Mouse (Mus musculus) hindbrain, embryonic 12.5 days (tissue): ENCODE results near the gene Gm26602. TPM values are rescaled to one million over a fixed set of nuclear protein-coding genes. Genes with fewer than 3 reads are reported as not detected.

Experiments
- ATAC-seq: fragments of 200-750 bp; cut with Nextera tagmentation; 2 replicates; pipeline ENCODE4 v1.8.0; 2017; ENCODE audit warnings: moderate TSS enrichment; ENCODE audit not compliant: low FRiP score
- H3K27ac ChIP-seq: fragments of 300-500 bp; sonication (generic); 2 replicates; pipeline ENCODE4 v1.5.1; 2016; ENCODE audit warnings: mild to moderate bottlenecking
- H3K27me3 ChIP-seq: fragments of 300-500 bp; sonication (generic); 2 replicates; pipeline ENCODE4 v1.6.1; 2016; ENCODE audit warnings: mild to moderate bottlenecking
- H3K36me3 ChIP-seq: fragments of 300-500 bp; sonication (generic); 2 replicates; pipeline ENCODE4 v1.6.1; 2016; ENCODE audit warnings: mild to moderate bottlenecking
- H3K4me1 ChIP-seq: fragments of 300-500 bp; sonication (generic); 2 replicates; pipeline ENCODE4 v1.6.1; 2016
- H3K4me2 ChIP-seq: fragments of 300-500 bp; sonication (generic); replicated peaks from 2 replicates; pipeline ENCODE4 v1.6.1; 2016; ENCODE audit warnings: mild to moderate bottlenecking
- H3K4me3 ChIP-seq: fragments of 300-500 bp; sonication (generic); 2 replicates; pipeline ENCODE4 v1.5.1; 2016; ENCODE audit warnings: mild to moderate bottlenecking
- H3K9ac ChIP-seq: fragments of 300-500 bp; sonication (generic); 2 replicates; pipeline ENCODE4 v1.6.1; 2016; ENCODE audit warnings: mild to moderate bottlenecking, moderate library complexity
- H3K9me3 ChIP-seq: fragments of 300-500 bp; sonication (generic); replicated peaks from 2 replicates; pipeline ENCODE4 v1.6.1; 2016; ENCODE audit warnings: mild to moderate bottlenecking
- WGBS: fragments of 180-500 bp; shearing (Covaris S2); methylation state at CpG from one replicate; pipeline ENCODE4 v1.1.7; 2016; 5-methylcytosine and 5-hydroxymethylcytosine counted together
- polyA plus RNA-seq: library from polyadenylated mRNA; unstranded; fragments of >200 nt; fragmentation: Nextera tagmentation; extraction: Ambion mirVana; gene quantifications from 2 replicates; pipeline ENCODE4 v1.2.1, GENCODE M21; 2016

Gene Gm26602
- polyA plus RNA-seq, 1 experiment from 2014 or later = 25.5 TPM

DNA sequence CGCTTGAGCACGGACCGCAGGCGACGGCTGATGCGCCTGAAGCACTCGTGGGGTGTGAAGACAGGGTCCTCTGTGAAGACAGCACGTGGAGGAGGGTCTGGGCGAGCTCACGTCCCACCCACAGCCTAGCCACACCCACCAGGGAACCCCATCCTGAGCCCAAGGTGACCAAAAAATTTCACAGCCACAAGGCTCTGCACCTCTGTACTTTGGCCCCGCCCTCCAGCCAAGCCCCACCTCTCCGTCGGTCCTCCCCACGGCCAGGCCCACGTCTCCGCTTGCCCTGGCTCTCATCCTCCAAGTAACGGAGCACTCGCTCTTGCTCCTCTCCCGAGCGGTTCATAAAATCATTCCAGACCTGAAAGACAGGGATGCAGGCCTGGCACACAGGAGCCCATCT lies 1.8 kb downstream of the Gm26602 start:
- H3K4me2 ChIP-seq = no peak overlapping the region
- no peak overlapping the region for H3K4me3 ChIP-seq
- H3K27me3 ChIP-seq = peaks cover 4% of the 10 kb centered on the region
- no peaks in the 10 kb centered on the region for H3K9me3 ChIP-seq
- H3K36me3 ChIP-seq = peaks cover 27% of the 10 kb centered on the region
- 69% methylated on average over 20 of the region's 20 CpGs for WGBS
- no peak overlapping the region for H3K27ac ChIP-seq
- H3K4me1 ChIP-seq = peaks cover 37% of the 10 kb centered on the region
- no peak overlapping the region for H3K9ac ChIP-seq
- ATAC-seq = no peak

DNA sequence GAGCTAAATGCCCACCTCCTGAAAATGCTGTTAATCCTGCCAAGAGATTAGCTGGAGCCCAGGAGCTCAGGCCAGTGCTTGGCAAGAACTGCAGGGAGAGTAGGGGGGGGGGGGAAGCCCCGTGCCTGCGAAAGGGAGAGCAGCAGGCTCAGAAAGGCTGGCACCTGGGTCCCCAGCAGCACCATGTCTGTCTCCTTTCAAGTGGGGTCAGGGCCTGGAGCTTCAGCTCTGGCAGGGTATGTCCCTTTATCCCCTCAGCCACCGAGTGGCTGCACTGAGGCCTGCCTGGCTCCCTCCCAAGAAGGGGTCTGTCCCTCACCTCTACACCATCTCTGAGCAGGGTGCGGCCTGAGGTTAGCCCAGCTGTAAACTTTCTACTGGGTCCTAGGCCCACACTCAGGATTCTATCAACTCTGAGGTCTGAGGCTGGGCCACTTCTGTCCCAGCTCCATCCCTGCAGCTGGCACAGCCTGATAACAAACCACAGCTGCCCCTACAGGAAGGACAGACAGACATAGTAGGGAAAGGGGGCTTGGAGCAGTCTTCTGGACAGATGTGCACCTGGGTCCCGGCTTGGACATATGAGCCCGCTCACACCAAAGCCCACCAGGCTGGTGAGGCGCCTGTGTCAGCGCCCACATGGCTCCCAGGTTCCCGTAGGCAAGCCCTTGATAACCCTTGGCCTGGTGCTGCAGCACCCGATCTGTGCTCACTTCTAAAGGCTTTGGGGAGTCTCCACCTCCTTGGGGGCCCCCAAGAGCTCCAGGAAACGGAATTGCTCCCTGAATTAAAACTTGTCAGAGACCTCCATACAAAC lies 3.7 kb downstream of the Gm26602 start:
- 69% methylated on average over 11 of the region's 11 CpGs for WGBS
- H3K4me2 ChIP-seq = peak overlapping the region; percentile 98; the same call in 1 of the 2 replicates

DNA sequence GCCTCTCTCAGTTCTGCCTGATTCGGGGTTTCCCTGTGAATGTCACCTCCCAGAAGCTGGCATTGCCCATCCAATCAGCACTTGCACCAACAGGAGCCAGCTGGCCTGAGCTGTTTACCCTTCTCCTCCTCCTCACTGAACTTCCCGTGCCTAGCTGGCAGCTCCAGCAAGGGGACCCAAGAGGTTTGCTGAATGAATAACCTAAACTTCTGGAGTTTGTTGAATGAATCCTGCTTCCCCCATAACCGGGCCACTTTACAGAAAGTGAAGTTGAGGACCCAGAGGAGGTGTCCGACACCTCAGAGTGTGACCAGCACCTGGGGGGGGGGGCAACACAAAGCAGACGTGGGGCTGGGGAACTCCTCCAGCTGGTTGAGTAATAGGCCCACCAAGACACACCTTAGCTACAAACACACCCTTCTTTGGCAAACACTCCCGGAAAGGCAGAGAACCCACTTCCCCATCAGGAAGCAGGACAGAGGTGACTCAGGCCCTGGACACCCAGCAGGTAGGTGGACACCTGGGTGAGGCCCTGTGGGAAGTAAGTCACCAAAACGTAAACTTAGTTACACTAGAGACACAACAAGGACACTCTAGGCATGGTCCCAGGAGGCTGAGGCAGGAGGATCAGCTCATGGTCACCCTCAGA lies 4.4 kb downstream of the Gm26602 start:
- Histone ChIP-seq H3K4me1 (peaks cover 47% of the 10 kb centered on the region), H3K9me3 (no peaks in the 10 kb centered on the region; the same call in 1 of the 2 replicates), H3K9ac (peak overlapping the region; percentile 45; the same call in 1 of the 2 replicates), H3K4me2 (peak overlapping the region; percentile 98), H3K27me3 (peaks cover 30% of the 10 kb centered on the region), H3K27ac (no peak overlapping the region), H3K4me3 (no peak overlapping the region), H3K36me3 (peaks cover 27% of the 10 kb centered on the region)
- WGBS = 82% methylated on average over 7 of the region's 7 CpGs
- ATAC-seq = no peak

More for the DNA sequence above, 3.7 kb downstream of the Gm26602 start:
- ATAC-seq = no peak
- Histone ChIP-seq H3K9me3 (no peaks in the 10 kb centered on the region; the same call in 1 of the 2 replicates), H3K27me3 (peaks cover 23% of the 10 kb centered on the region), H3K9ac (peak overlapping the region; percentile 45; the same call in 1 of the 2 replicates), H3K27ac (no peak overlapping the region), H3K4me3 (no peak overlapping the region), H3K4me1 (peaks cover 43% of the 10 kb centered on the region), H3K36me3 (peaks cover 27% of the 10 kb centered on the region)

DNA sequence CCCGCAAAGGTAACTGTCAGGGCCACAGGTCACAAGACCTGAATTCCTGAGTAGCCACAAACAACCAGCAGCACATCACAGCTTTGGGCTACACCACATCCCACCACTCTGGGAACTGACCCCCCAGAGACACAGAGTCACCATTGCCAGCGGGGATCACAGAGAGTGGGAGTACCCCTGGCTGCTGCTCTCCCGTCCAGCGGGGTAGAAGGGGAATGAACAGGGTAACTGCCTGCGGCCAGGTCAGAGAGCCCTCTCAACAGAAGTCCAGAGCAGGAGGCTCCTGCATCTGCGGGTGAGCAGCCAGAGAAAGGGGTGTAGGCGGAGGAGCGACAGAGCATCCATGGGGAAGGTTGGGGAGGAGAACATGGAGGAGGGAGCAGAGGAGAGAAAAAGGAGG lies 5.4 kb downstream of the Gm26602 start:
- Histone ChIP-seq H3K4me1 (peaks cover 57% of the 10 kb centered on the region), H3K4me2 (peak overlapping the region; percentile 98), H3K27me3 (peaks cover 40% of the 10 kb centered on the region), H3K9ac (peak overlapping the region; percentile 97), H3K9me3 (no peaks in the 10 kb centered on the region; the same call in 1 of the 2 replicates), H3K36me3 (peaks cover 19% of the 10 kb centered on the region), H3K4me3 (peak overlapping the region; percentile 75), H3K27ac (peak overlapping the region; percentile 79; the same call in 1 of the 2 replicates)
- 14% methylated on average over 7 of the region's 8 CpGs for WGBS
- no peak for ATAC-seq

DNA sequence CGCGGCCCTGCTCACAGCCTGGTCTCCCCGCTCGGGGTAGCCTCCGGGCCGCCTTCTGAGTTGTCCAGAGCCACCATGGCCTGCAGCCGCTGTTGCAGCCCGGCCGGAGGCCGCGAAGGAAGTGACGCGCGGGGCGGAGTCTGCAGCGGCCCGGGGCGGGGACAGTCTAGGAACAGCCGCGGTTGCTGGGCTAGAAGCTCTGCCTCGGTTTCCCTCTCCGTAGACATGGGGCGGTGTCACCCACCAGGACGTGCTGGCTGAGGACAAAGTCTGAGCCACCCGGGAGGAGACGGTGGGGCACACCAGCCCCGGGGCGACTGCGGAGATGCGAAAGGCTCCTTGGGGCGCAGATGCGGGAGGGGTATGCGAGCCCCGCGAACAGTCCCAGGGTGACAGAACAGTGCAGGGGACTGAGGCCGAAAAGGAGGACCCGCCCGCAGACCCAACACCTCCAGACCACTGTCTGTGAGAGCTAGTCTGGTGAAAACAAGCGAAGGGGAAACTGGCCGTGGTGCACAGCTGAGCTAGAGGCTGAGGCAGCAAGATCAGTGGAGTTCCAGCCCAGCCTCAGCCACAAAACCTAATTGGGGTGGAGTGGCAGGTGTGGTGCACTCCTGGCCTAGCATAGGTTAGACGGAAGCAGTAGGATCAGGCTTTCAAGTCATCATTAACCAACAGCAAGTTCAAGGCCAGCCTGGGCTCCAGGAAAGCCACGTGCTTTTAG lies 6.3 kb downstream of the Gm26602 start, which contains the start of gene Kiss1r:
TSS of gene Kiss1r (plus strand) at position 164 of the 724 bp plus-strand sequence.
- ATAC-seq = peak; percentile 83
- peaks cover 64% of the 10 kb centered on the region for H3K4me1 ChIP-seq
- H3K4me2 ChIP-seq = peak within 1 kb of the TSS; percentile 98
- peak within 1 kb of the TSS; percentile 97 for H3K9ac ChIP-seq
- peaks cover 49% of the 10 kb centered on the region for H3K27me3 ChIP-seq
- peaks cover 12% of the 10 kb centered on the region for H3K36me3 ChIP-seq
- peak within 1 kb of the TSS; percentile 75 for H3K4me3 ChIP-seq
- H3K9me3 ChIP-seq = no peaks in the 10 kb centered on the region; the same call in 1 of the 2 replicates
- 2% methylated on average over 42 of the region's 42 CpGs for WGBS
- peak within 1 kb of the TSS; percentile 79 for H3K27ac ChIP-seq

DNA sequence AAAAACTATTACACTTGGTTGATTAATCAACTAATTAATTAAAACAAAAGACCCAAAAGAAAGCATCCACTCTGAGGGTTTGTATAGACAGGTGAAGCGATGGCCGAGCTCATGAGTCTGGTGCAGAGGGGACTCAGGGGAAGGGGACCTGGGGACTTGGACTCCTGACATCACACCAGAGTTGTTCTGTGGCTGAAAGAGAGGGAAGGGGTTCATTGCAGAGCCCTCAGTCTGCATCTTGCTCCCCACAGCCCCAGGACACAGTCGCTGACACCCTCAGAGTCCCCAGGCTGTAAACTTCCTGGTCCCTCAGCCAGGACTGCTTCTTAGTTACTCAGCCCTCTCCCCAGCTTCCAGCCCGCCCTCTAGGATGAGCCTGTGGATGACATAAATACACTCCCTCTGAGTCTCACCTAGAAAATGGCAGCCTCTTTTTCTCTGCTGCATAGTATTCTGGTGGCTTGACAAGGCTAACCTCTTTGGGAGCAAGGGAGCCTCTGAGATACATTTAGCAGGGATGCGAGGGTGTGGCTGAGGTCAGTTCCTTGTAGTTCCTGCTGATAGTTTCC lies 7.0 kb downstream of the Gm26602 start:
- peak overlapping the region; percentile 97; the same call in 1 of the 2 replicates for H3K9ac ChIP-seq
- H3K4me1 ChIP-seq = peaks cover 64% of the 10 kb centered on the region
- no peak for ATAC-seq
- H3K36me3 ChIP-seq = peaks cover 5% of the 10 kb centered on the region; the same call in 1 of the 2 replicates
- H3K4me2 ChIP-seq = peak overlapping the region; percentile 98
- no peak overlapping the region for H3K27ac ChIP-seq
- 69% methylated on average over 5 of the region's 5 CpGs for WGBS
- peaks cover 56% of the 10 kb centered on the region for H3K27me3 ChIP-seq
- H3K4me3 ChIP-seq = peak overlapping the region; percentile 75
- no peaks in the 10 kb centered on the region; the same call in 1 of the 2 replicates for H3K9me3 ChIP-seq

DNA sequence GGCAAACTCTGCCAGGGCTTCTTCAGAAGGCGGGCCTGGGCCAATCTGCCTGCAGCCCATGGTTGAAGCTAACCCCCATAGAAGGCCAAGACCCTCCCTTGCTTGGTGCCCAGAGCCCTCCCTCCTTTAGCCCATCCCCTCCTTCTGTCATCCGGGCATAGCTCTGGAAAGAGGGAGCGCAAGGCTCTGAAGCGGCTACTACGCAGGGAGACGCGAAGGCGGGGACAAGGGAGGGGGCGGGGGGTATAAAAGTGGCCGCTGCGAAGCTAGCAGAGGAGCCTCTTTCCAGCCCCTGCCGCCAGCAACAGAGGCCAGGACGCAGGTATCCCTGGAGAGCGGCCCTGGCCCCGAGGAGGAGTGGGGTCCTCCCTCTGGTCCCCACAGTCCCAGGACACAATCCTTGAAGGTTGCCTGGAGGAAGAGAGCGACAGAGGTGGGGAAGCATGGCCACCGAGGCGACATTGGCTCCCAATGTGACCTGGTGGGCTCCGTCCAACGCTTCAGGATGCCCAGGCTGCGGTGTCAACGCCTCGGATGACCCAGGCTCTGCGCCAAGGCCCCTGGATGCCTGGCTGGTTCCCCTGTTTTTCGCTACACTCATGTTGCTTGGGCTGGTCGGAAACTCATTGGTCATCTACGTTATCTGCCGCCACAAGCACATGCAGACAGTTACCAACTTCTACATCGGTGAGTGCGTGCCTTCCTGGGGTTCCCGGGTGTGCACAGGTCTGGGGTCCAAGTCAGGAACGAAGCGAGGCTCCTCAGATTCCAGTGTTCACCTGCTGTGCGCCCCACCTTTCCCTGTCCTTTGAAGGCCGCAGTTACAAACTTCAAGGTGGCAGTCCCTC lies 7.8 kb downstream of the Gm26602 start:
- Histone ChIP-seq H3K4me3 (peak overlapping the region; percentile 7; the same call in 1 of the 2 replicates), H3K4me2 (peak overlapping the region; percentile 16; the same call in 1 of the 2 replicates), H3K4me1 (peaks cover 64% of the 10 kb centered on the region), H3K27me3 (peaks cover 64% of the 10 kb centered on the region), H3K27ac (no peak overlapping the region), H3K36me3 (no peaks in the 10 kb centered on the region), H3K9ac (0 out of 2 replicates have a peak overlapping the region, but pooled peaks have one; percentile 18), H3K9me3 (no peaks in the 10 kb centered on the region; the same call in 1 of the 2 replicates)
- no peak for ATAC-seq
- WGBS = 5% methylated on average over 34 of the region's 35 CpGs

DNA sequence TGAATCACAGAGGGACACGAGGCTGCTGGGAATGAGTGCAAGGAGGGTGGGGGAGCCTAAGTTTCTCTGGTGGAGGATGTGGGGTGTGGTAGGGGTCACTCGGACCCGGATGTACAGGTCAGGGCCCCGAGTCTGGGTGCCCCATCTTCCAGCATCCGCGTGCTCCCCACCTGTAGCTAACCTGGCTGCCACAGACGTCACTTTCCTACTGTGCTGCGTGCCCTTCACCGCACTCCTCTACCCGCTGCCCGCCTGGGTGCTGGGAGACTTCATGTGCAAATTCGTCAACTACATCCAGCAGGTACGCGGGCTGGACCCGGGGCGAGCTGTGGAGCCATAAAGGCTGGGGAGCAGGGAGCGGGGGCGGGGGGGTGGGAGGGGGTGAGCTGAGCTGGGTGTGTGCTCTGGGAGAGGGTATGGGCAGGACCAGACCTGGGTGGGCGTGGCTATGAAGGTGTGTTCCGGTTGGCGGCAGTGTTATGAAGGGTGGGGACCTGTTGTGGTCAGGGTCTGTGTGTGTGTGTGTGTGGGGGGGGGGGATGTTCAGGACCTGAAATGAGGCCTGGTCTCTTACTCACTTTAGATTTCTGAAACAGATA lies 8.7 kb downstream of the Gm26602 start:
- no peaks in the 10 kb centered on the region for H3K36me3 ChIP-seq
- 5% methylated on average over 21 of the region's 21 CpGs for WGBS
- peaks cover 72% of the 10 kb centered on the region for H3K27me3 ChIP-seq
- H3K4me2 ChIP-seq = 0 out of 2 replicates have a peak overlapping the region, but pooled peaks have one; percentile 15
- H3K9ac ChIP-seq = peak overlapping the region; percentile 35; the same call in 1 of the 2 replicates
- no peaks in the 10 kb centered on the region; the same call in 1 of the 2 replicates for H3K9me3 ChIP-seq
- ATAC-seq = no peak
- no peak overlapping the region for H3K27ac ChIP-seq
- H3K4me1 ChIP-seq = peaks cover 60% of the 10 kb centered on the region
- H3K4me3 ChIP-seq = 0 out of 2 replicates have a peak overlapping the region, but pooled peaks have one; percentile 2

DNA sequence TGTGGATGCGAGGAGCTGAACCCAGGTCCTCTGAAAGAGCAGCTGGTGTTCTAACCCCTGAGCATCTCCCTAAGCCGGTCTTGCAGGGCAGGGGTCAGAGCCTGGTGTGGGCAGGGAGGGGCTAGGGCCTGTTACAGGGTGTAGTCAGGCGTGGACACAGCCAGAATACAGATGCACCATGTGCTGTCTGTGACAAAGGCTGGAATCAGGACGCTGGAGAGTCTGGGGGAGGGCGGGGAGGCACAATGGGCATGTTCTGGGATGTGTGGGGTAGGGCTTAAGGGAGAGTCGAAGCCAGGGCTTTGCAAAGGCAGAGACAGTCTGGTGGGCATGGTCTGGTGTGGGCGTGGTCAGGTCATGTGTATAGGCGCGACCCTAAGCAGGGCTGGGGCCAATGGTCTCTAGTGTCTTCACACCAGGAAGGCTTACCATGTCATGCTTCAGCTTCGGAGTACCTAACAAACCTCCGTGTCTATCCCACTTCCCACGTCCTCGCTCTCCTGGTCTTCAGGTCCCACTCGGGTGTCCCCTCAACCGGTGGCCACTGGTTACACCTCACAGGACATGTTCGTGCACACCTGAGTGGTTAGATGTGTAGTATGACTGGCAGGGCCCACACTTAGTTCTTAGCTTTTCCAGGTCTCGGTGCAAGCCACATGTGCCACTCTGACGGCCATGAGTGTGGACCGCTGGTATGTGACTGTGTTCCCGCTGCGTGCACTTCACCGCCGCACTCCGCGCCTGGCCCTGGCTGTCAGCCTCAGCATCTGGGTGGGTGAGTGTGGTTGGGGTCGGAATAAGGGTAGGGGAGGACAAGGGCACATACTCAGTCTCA lies 9.6 kb downstream of the Gm26602 start:
- H3K27ac ChIP-seq = no peak overlapping the region
- H3K4me3 ChIP-seq = peak overlapping the region; percentile 28
- peaks cover 72% of the 10 kb centered on the region for H3K27me3 ChIP-seq
- H3K4me1 ChIP-seq = peaks cover 51% of the 10 kb centered on the region
- WGBS = 13% methylated on average over 26 of the region's 26 CpGs
- H3K9ac ChIP-seq = peak overlapping the region; percentile 5; the same call in 1 of the 2 replicates
- ATAC-seq = no peak
- no peaks in the 10 kb centered on the region; the same call in 1 of the 2 replicates for H3K9me3 ChIP-seq
- no peaks in the 10 kb centered on the region for H3K36me3 ChIP-seq
- H3K4me2 ChIP-seq = peak overlapping the region; percentile 46
